Mouse (Mus musculus): ENCODE results near the gene Ampd3. TPM values are rescaled to one million over a fixed set of nuclear protein-coding genes. Genes with fewer than 3 reads are reported as not detected.

The Ampd3 gene
- total and polyA plus RNA-seq, 3 experiments = 13.1 to 64.1 (median 26.0) TPM

- TF ChIP-seq POLR2AphosphoS5 (IDR thresholded peaks at IDR 0.05; ENCODE audit: insufficient replicate concordance, low read depth, low read length) (no peak), GATA1 (IDR thresholded peaks at IDR 0.05; ENCODE audit: borderline replicate concordance, low read length) (no peak), CTCF (IDR thresholded peaks at IDR 0.05; ENCODE audit: low read depth, low read length) (no peak), GATA2 (IDR thresholded peaks at IDR 0.05; ENCODE audit: borderline replicate concordance, low read depth, low read length) (no peak), TAL1 (conservative IDR thresholded peaks at IDR 0.05; ENCODE audit: low read depth, low read length) (no peak)
- H3K4me3 ChIP-seq (ENCODE audit: low read depth, low read length) = no peak overlapping the region
- no peak for ATAC-seq (ENCODE audit: extremely low read depth, insufficient number of reproducible peaks, low FRiP score, poor library complexity, severe bottlenecking)
- no peaks in the 10 kb centered on the region for H3K9me3 ChIP-seq (replicated peaks)
- H3K27me3 ChIP-seq (ENCODE audit: insufficient read depth, low read length) = no peaks in the 10 kb centered on the region
- H3K4me1 ChIP-seq (ENCODE audit: insufficient read depth, low read depth, low read length) = peaks cover 12% of the 10 kb centered on the region
- DNase-seq (ENCODE audit: low spot score) = no peak
- H3K36me3 ChIP-seq (replicated peaks) = peaks cover 89% of the 10 kb centered on the region
Measured at GRCm38 (mm10) chr7:110787310-110787709, 19.3 kb downstream of the Ampd3 start.

- H3K4me3 ChIP-seq (ENCODE audit: low read depth, low read length) = no peak overlapping the region
- TF ChIP-seq GATA1 (IDR thresholded peaks at IDR 0.05; ENCODE audit: borderline replicate concordance, low read length) (no peak), CTCF (IDR thresholded peaks at IDR 0.05; ENCODE audit: low read depth, low read length) (no peak), TAL1 (conservative IDR thresholded peaks at IDR 0.05; ENCODE audit: low read depth, low read length) (no peak), GATA2 (IDR thresholded peaks at IDR 0.05; ENCODE audit: borderline replicate concordance, low read depth, low read length) (no peak), POLR2AphosphoS5 (IDR thresholded peaks at IDR 0.05; ENCODE audit: insufficient replicate concordance, low read depth, low read length) (no peak)
- no peak for ATAC-seq (ENCODE audit: extremely low read depth, insufficient number of reproducible peaks, low FRiP score, poor library complexity, severe bottlenecking)
- no peaks in the 10 kb centered on the region for H3K27me3 ChIP-seq (ENCODE audit: insufficient read depth, low read length)
- no peaks in the 10 kb centered on the region for H3K9me3 ChIP-seq (replicated peaks)
- peaks cover 100% of the 10 kb centered on the region for H3K36me3 ChIP-seq (replicated peaks)
- no peak for DNase-seq (ENCODE audit: low spot score)
- H3K4me1 ChIP-seq (ENCODE audit: insufficient read depth, low read depth, low read length) = peaks cover 10% of the 10 kb centered on the region; the same call in 1 of the 2 replicates
Measured at GRCm38 (mm10) chr7:110790878-110791277, 22.9 kb downstream of the Ampd3 start.

GRCm38 (mm10) chr7:110792201-110792600, 24.2 kb downstream of the Ampd3 start:
- TF ChIP-seq GATA1 (IDR thresholded peaks at IDR 0.05; ENCODE audit: borderline replicate concordance, low read length) = no peak
- TF ChIP-seq CTCF (IDR thresholded peaks at IDR 0.05; ENCODE audit: low read depth, low read length) = no peak
- Histone ChIP-seq H3K9me3 (replicated peaks) (no peaks in the 10 kb centered on the region), H3K27me3 (ENCODE audit: insufficient read depth, low read length) (no peaks in the 10 kb centered on the region), H3K4me1 (ENCODE audit: insufficient read depth, low read depth, low read length) (peaks cover 20% of the 10 kb centered on the region), H3K36me3 (replicated peaks) (peaks cover 100% of the 10 kb centered on the region), H3K4me3 (ENCODE audit: low read depth, low read length) (no peak overlapping the region)
- DNase-seq (ENCODE audit: low spot score) (no peak), ATAC-seq (ENCODE audit: extremely low read depth, insufficient number of reproducible peaks, low FRiP score, poor library complexity, severe bottlenecking) (no peak)

DNA sequence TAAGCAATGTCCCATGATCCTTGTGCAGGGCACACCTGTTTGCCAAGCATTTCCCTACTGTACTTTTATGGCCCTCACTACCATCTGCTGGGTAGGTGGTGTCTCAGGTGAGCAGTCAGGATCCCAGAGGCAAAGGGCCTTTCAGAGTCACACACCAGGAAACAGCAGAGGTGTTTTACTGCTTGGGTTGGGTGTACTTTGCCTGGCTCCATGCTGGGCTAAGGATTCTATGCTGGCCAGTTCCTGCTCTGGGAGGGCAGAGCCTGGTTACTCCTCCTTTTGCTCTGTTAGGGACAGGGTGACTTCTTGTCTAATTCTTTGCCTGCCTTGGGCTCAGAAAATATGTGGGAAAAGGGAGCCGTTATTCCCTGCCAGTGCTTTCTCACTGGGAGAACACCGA, 24.8 kb downstream of the Ampd3 start:
- no peak for TF ChIP-seq CTCF (IDR thresholded peaks at IDR 0.05; ENCODE audit: low read depth, low read length)
- no peak for TF ChIP-seq POLR2AphosphoS5 (IDR thresholded peaks at IDR 0.05; ENCODE audit: insufficient replicate concordance, low read depth, low read length)
- TF ChIP-seq TAL1 (conservative IDR thresholded peaks at IDR 0.05; ENCODE audit: low read depth, low read length) = no peak
- TF ChIP-seq GATA1 (IDR thresholded peaks at IDR 0.05; ENCODE audit: borderline replicate concordance, low read length) = no peak
- TF ChIP-seq GATA2 (IDR thresholded peaks at IDR 0.05; ENCODE audit: borderline replicate concordance, low read depth, low read length) = no peak
- Histone ChIP-seq H3K9me3 (replicated peaks) (no peaks in the 10 kb centered on the region), H3K4me1 (ENCODE audit: insufficient read depth, low read depth, low read length) (peaks cover 20% of the 10 kb centered on the region), H3K27me3 (ENCODE audit: insufficient read depth, low read length) (no peaks in the 10 kb centered on the region), H3K4me3 (ENCODE audit: low read depth, low read length) (no peak overlapping the region), H3K36me3 (replicated peaks) (peaks cover 100% of the 10 kb centered on the region)
- DNase-seq (ENCODE audit: low spot score) = no peak
- ATAC-seq (ENCODE audit: extremely low read depth, insufficient number of reproducible peaks, low FRiP score, poor library complexity, severe bottlenecking) = no peak

GRCm38 (mm10) chr7:110794722-110795121, 26.7 kb downstream of the Ampd3 start:
- Histone ChIP-seq H3K4me1 (ENCODE audit: insufficient read depth, low read depth, low read length) (peaks cover 24% of the 10 kb centered on the region), H3K27me3 (ENCODE audit: insufficient read depth, low read length) (no peaks in the 10 kb centered on the region), H3K9me3 (replicated peaks) (no peaks in the 10 kb centered on the region), H3K36me3 (replicated peaks) (peaks cover 96% of the 10 kb centered on the region), H3K4me3 (ENCODE audit: low read depth, low read length) (no peak overlapping the region)
- ATAC-seq (ENCODE audit: extremely low read depth, insufficient number of reproducible peaks, low FRiP score, poor library complexity, severe bottlenecking) (no peak), DNase-seq (ENCODE audit: low spot score) (no peak)
- TF ChIP-seq CTCF (IDR thresholded peaks at IDR 0.05; ENCODE audit: low read depth, low read length) (no peak), GATA2 (IDR thresholded peaks at IDR 0.05; ENCODE audit: borderline replicate concordance, low read depth, low read length) (no peak)

DNA sequence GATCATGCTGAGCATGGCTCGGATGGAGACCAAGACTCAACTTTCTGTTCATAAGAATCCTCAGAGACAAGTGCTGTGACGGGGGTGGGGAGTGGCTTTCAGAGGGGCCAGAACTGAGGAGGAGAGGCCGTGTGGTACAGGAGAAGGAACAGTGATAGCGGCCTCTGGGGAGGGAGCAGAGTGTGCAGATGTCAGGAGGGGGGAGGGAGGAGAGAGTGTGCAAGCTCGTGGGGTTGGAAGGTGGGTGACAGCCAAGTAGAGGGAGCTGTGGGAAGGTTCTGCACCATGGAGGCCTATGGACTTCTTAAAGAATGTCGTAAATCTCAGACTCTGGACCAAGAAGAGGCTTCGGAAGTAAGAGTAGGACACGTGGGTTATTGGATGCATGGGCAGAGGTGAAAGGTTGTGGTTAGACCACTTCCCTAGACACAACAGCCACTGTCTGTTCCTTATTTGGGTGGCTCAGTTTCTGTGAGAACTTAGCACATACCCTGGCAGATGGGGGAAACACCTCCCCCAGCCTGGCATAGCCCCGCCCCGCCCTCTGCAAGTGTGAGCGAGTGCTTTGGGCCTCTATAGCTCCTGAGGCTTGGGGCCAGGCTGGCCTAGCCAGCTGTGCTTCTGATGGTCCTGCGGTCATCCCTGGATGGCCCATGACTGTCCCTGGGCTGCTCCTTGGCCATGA, 28.5 kb downstream of the Ampd3 start:
- ATAC-seq (ENCODE audit: extremely low read depth, insufficient number of reproducible peaks, low FRiP score, poor library complexity, severe bottlenecking) = no peak
- peaks cover 91% of the 10 kb centered on the region for H3K36me3 ChIP-seq (replicated peaks)
- peaks cover 24% of the 10 kb centered on the region for H3K4me1 ChIP-seq (ENCODE audit: insufficient read depth, low read depth, low read length)
- TF ChIP-seq POLR2AphosphoS5 (IDR thresholded peaks at IDR 0.05; ENCODE audit: insufficient replicate concordance, low read depth, low read length) = no peak
- TF ChIP-seq TAL1 (conservative IDR thresholded peaks at IDR 0.05; ENCODE audit: low read depth, low read length) = no peak
- TF ChIP-seq CTCF (IDR thresholded peaks at IDR 0.05; ENCODE audit: low read depth, low read length) = no peak
- no peak for TF ChIP-seq GATA1 (IDR thresholded peaks at IDR 0.05; ENCODE audit: borderline replicate concordance, low read length)
- no peak for TF ChIP-seq GATA2 (IDR thresholded peaks at IDR 0.05; ENCODE audit: borderline replicate concordance, low read depth, low read length)
- H3K9me3 ChIP-seq (replicated peaks) = no peaks in the 10 kb centered on the region
- H3K4me3 ChIP-seq (ENCODE audit: low read depth, low read length) = no peak overlapping the region
- DNase-seq (ENCODE audit: low spot score) = no peak
- H3K27me3 ChIP-seq (ENCODE audit: insufficient read depth, low read length) = no peaks in the 10 kb centered on the region

Measured in G1E (cell line).